Mouse (Mus musculus) lung, adult 18-20 months (tissue): ENCODE data around the gene Retreg2.

Experiments used
- DNase-seq, 2 experiments: peaks; one replicate each; pipeline ENCODE4 v3.0.0; 2022; ENCODE audit warnings: mixed read lengths in 2 of 2

Retreg2 gene

GRCm38 (mm10) chr1:75142301-75143261, at the start of gene Retreg2, which contains the start of gene Cnppd1:
TSS of gene Retreg2 (plus strand) at chr1:75142778.
TSS of gene Cnppd1 (minus strand) at chr1:75142711.
- peak; percentile 96 for DNase-seq

GRCm38 (mm10) chr1:75122211-75122610, 20.4 kb upstream of the Retreg2 start:
- DNase-seq, result no peak

GRCm38 (mm10) chr1:75124346-75125321, 17.9 kb upstream of the Retreg2 start, which contains the start of gene Nhej1:
TSS of gene Nhej1 (minus strand) at chr1:75125200.
- DNase-seq, result peak; percentile 93 to 94

- DNase-seq, result no peak
These were observed 17.2 kb upstream of the Retreg2 start for GRCm38 (mm10) chr1:75125418-75125817.

- no peak for DNase-seq
These were observed 13.9 kb upstream of the Retreg2 start for GRCm38 (mm10) chr1:75128641-75129040.

GRCm38 (mm10) chr1:75133421-75134207, 9.0 kb upstream of the Retreg2 start, which contains the start of gene Slc23a3:
TSS of gene Slc23a3 (minus strand) at chr1:75133890.
- no peak for DNase-seq

- no peak for DNase-seq
These were observed 6.3 kb upstream of the Retreg2 start for GRCm38 (mm10) chr1:75136293-75136692.

- no peak for DNase-seq
These were observed 5.8 kb upstream of the Retreg2 start for GRCm38 (mm10) chr1:75136730-75137129.

GRCm38 (mm10) chr1:75138448-75138847, 4.1 kb upstream of the Retreg2 start:
- no peak for DNase-seq

- DNase-seq, result no peak
These were observed 1.9 kb upstream of the Retreg2 start for GRCm38 (mm10) chr1:75140601-75141190.

GRCm38 (mm10) chr1:75141486-75142190, 940 bp upstream of the Retreg2 start:
- DNase-seq, result peak; percentile 81 to 82

GRCm38 (mm10) chr1:75145589-75145988, 3.0 kb downstream of the Retreg2 start:
- no peak for DNase-seq

- no peak for DNase-seq
These were observed 5.0 kb downstream of the Retreg2 start for GRCm38 (mm10) chr1:75147411-75148135.

GRCm38 (mm10) chr1:75148727-75149126, 6.1 kb downstream of the Retreg2 start:
- no peak for DNase-seq

GRCm38 (mm10) chr1:75155837-75156236, 13.3 kb downstream of the Retreg2 start:
- no peak for DNase-seq

GRCm38 (mm10) chr1:75158990-75159389, 16.4 kb downstream of the Retreg2 start:
- DNase-seq, result no peak

- no peak for DNase-seq
These were observed 17.1 kb downstream of the Retreg2 start for GRCm38 (mm10) chr1:75159540-75160255.

GRCm38 (mm10) chr1:75160256-75160617, 17.7 kb downstream of the Retreg2 start:
- no peak for DNase-seq

- DNase-seq, result no peak
These were observed 25.5 kb downstream of the Retreg2 start for GRCm38 (mm10) chr1:75168093-75168471.
